Mouse (Mus musculus) intestine, embryonic 15.5 days (tissue): ENCODE measurements around the gene Zfp768. TPM values are rescaled to one million over a fixed set of nuclear protein-coding genes. Genes with fewer than 3 reads are reported as not detected.
A peak's percentile ranks its signal among the peaks of the same experiment; 100 is the strongest.
"Not testable (repeated sequence)": the region's sequence is repeated elsewhere in the genome, so short reads cannot be mapped to it uniquely, and the experiment has no call there.

Experiments used
- ATAC-seq: fragments of 200-750 bp; cut with Nextera tagmentation; 2 replicates; pipeline ENCODE4 v1.8.0; 2017; ENCODE audit warnings: moderate TSS enrichment, moderate library complexity
- H3K27ac ChIP-seq: fragments of 300-500 bp; sonication (generic); 2 replicates; pipeline ENCODE4 v1.5.1; 2015; ENCODE audit warnings: mild to moderate bottlenecking, inconsistent platforms
- H3K27me3 ChIP-seq: fragments of 300-500 bp; sonication (generic); replicated peaks from 2 replicates; pipeline ENCODE4 v1.6.1; 2015; ENCODE audit warnings: inconsistent platforms
- H3K36me3 ChIP-seq: fragments of 300-500 bp; sonication (generic); 2 replicates; pipeline ENCODE4 v1.6.1; 2015; ENCODE audit warnings: inconsistent platforms
- H3K4me1 ChIP-seq: fragments of 300-500 bp; sonication (generic); replicated peaks from 2 replicates; pipeline ENCODE4 v1.6.1; 2015; ENCODE audit warnings: inconsistent platforms
- H3K4me2 ChIP-seq: fragments of 300-500 bp; sonication (generic); replicated peaks from 2 replicates; pipeline ENCODE4 v1.6.1; 2015; ENCODE audit warnings: mild to moderate bottlenecking, inconsistent platforms
- H3K4me3 ChIP-seq: fragments of 300-500 bp; sonication (generic); replicated peaks from 2 replicates; pipeline ENCODE4 v1.5.1; 2015; ENCODE audit warnings: inconsistent platforms
- H3K9ac ChIP-seq: fragments of 300-500 bp; sonication (generic); 2 replicates; pipeline ENCODE4 v1.6.1; 2015; ENCODE audit warnings: inconsistent platforms
- H3K9me3 ChIP-seq: fragments of 300-500 bp; sonication (generic); 2 replicates; pipeline ENCODE4 v1.6.1; 2016; ENCODE audit warnings: inconsistent platforms
- WGBS: fragments of 180-500 bp; shearing (Covaris S2); methylation state at CpG from one replicate; pipeline ENCODE4 v1.1.7; 2015; 5-methylcytosine and 5-hydroxymethylcytosine counted together
- polyA plus RNA-seq: library from polyadenylated mRNA; unstranded; fragments of >200 nt; fragmentation: Nextera tagmentation; extraction: Ambion mirVana; gene quantifications from 2 replicates; pipeline ENCODE4 v1.2.1, GENCODE M21; 2015

The Zfp768 gene
- 18.9 and 19.9 TPM in 2 replicates for polyA plus RNA-seq

DNA sequence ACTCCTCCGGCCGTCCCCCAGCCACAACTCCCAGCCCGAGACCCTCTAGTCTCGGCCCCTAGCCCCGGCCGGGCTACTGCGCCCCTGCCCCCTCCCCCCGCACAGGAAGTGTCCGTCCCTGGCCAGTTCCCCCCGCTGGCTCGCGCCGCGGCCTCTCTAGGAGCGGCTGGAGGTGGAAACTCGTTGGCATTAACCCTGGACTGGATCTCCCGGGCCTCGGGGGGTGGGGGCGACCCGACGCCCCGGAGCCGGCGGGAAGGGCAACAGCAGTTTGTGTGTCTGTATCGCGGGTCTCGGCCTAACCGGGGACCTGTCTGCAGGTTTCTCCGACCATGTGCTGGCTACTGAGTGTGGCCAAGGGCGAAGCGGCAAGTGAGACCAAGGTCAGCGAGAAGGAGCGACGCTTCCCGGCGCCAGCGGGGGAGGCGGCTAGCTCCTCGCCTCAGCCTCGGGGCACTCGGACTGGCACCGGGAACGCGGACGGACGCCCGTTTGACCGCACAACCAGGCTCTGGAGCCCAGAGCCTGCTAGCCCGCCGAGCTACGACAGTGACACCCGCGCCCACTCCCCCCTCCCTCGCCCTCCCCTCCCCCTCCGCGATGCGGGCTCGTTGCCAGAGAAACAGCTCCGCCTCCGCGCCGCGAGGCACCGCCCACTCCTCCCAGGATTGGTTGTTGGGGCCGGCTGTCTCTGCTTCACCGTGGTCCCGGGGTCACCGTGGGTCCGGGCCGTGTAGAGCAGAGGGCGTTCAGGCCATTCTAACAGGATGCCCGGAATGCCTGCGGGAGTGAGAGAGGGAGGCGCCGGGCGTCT lies at the start of gene Zfp768:
Zfp768 (minus strand) TSS at position 78 of the 814 bp plus-strand sequence.
- H3K27ac ChIP-seq, result peak within 1 kb of the TSS; percentile 95
- peak within 1 kb of the TSS; percentile 99 for H3K9ac ChIP-seq
- peak within 1 kb of the TSS; percentile 82 for H3K4me3 ChIP-seq
- no peaks in the 10 kb centered on the region for H3K9me3 ChIP-seq
- H3K36me3 ChIP-seq, result peaks cover 18% of the 10 kb centered on the region
- no peaks in the 10 kb centered on the region for H3K27me3 ChIP-seq
- under 1% methylated on average over 76 of the region's 76 CpGs for WGBS
- peak within 1 kb of the TSS; percentile 72 for H3K4me2 ChIP-seq
- H3K4me1 ChIP-seq, result peaks cover 22% of the 10 kb centered on the region
- ATAC-seq, result peak; percentile 89

GRCm38 (mm10) chr7:127393944-127394333 lies 48.5 kb upstream of the Zfp768 start:
- H3K36me3 ChIP-seq, result peaks cover 14% of the 10 kb centered on the region
- 9% methylated on average over 7 of the region's 7 CpGs for WGBS
- peak overlapping the region; percentile 74 for H3K4me2 ChIP-seq
- peak overlapping the region; percentile 41 for H3K9ac ChIP-seq
- H3K4me1 ChIP-seq, result peaks cover 9% of the 10 kb centered on the region
- H3K4me3 ChIP-seq, result peak overlapping the region; percentile 72
- no peaks in the 10 kb centered on the region for H3K27me3 ChIP-seq
- ATAC-seq, result peak; percentile 44
- H3K27ac ChIP-seq, result peak overlapping the region; percentile 44; the same call in 1 of the 2 replicates
- H3K9me3 ChIP-seq, result no peaks in the 10 kb centered on the region

DNA sequence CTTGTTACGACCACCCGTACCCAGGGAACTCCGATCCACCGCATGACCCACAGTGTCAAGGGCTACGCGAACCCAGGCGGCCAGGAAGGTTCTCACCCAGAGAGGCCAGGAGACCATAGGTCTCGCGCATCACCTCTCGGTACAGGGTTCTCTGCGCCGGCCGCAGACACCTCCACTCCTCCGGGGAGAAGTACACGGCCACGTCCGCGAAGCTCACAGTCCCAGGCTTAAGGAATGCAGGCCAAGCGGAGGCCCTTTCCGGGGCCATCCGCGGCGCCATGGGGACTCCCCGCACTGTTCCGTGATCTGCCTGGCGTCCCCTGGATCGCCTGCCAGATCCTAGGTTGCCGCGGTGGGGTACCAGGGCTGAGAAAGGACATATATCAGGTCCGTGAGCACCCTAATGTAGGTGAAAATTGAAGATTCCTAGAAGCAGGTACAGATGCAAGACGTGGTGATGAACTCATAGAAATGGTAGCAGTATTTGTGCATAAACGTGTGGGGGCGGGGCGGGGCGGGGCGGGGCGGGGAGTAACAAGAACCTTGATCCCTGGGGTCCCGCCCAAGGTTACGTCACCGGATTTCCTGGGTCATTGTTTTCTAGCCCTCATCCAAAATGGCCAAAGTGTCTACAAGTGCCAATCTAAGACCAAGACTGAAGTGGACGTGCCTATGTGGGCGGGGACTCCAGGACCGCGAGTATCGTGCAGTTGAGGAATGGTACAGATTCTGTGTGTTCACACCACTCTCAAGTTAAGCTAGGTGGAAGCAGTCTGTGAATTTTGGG lies 48.0 kb upstream of the Zfp768 start, which contains the start of gene E430018J23Rik:
E430018J23Rik (minus strand) TSS at position 473 of the 787 bp plus-strand sequence.
- peak within 1 kb of the TSS; percentile 91 for H3K27ac ChIP-seq
- under 1% methylated on average over 45 of the region's 45 CpGs for WGBS
- peak within 1 kb of the TSS; percentile 74 for H3K4me2 ChIP-seq
- no peaks in the 10 kb centered on the region for H3K9me3 ChIP-seq
- peak; percentile 96 for ATAC-seq
- H3K27me3 ChIP-seq, result no peaks in the 10 kb centered on the region
- peaks cover 14% of the 10 kb centered on the region for H3K36me3 ChIP-seq
- peaks cover 9% of the 10 kb centered on the region for H3K4me1 ChIP-seq
- peak within 1 kb of the TSS; percentile 83 for H3K9ac ChIP-seq
- H3K4me3 ChIP-seq, result peak within 1 kb of the TSS; percentile 72

- H3K9ac ChIP-seq, result peak overlapping the region; percentile 83; the same call in 1 of the 2 replicates
These were observed 46.9 kb upstream of the Zfp768 start for GRCm38 (mm10) chr7:127392251-127392824.

DNA sequence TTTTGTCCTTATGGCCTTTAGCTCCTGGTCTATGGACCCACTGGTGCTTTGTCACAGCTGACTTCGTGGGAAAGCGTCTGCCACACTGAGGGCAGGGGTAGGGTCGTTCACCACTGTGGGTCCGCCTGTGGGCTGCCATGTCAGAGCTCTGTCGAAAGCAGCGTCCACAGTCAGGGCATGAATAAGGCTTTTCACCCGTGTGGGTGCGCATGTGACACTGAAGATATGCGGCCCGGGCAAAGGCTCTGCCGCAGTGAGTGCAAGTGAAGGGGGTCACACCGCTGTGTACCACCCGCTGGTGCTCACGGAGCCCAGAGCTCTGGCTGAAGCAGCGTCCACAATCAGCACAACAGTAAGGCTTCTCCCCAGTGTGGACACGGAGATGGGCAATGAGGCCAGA lies 46.1 kb upstream of the Zfp768 start:
- Histone ChIP-seq H3K4me2 (no peak overlapping the region), H3K36me3 (peaks cover 14% of the 10 kb centered on the region), H3K9me3 (no peaks in the 10 kb centered on the region), H3K4me1 (peaks cover 9% of the 10 kb centered on the region), H3K4me3 (no peak overlapping the region), H3K27me3 (no peaks in the 10 kb centered on the region), H3K9ac (no peak overlapping the region), H3K27ac (no peak overlapping the region)
- 97% methylated on average over 16 of the region's 16 CpGs for WGBS
- ATAC-seq, result no peak

More at GRCm38 (mm10) chr7:127392251-127392824, 46.9 kb upstream of the Zfp768 start:
- Histone ChIP-seq H3K4me1 (peaks cover 9% of the 10 kb centered on the region), H3K36me3 (peaks cover 14% of the 10 kb centered on the region), H3K4me3 (peak overlapping the region; percentile 72), H3K27ac (0 out of 2 replicates have a peak overlapping the region, but pooled peaks have one; percentile 32), H3K27me3 (no peaks in the 10 kb centered on the region), H3K9me3 (no peaks in the 10 kb centered on the region), H3K4me2 (peak overlapping the region; percentile 74)
- no peak for ATAC-seq
- 78% methylated on average over 8 of the region's 8 CpGs for WGBS

DNA sequence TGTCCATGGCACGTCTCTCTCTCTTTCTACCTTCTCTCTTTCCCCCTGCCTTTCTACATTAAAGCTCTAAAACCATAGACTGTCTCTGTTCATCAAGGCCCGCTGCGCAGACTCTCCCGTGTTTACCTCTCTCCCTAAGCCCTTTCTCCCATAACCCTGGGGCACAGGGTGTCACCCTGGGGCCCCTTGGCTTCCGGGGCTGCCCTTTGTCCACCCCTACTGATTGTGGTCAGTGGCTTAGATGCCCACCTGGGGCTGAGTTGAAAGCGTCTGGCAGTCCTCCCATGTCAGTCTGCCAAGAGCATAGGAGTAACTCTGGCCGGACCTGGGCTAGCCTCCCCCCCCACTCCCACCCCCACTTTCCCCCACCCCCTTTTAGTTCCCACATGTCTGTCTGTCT lies 44.9 kb upstream of the Zfp768 start:
- no peak for ATAC-seq
- Histone ChIP-seq H3K4me3 (no peak overlapping the region), H3K4me2 (no peak overlapping the region), H3K27me3 (no peaks in the 10 kb centered on the region), H3K36me3 (peaks cover 17% of the 10 kb centered on the region), H3K4me1 (peaks cover 9% of the 10 kb centered on the region), H3K9me3 (no peaks in the 10 kb centered on the region), H3K27ac (no peak overlapping the region), H3K9ac (no peak overlapping the region)
- 77% methylated on average over 7 of the region's 7 CpGs for WGBS

GRCm38 (mm10) chr7:127388201-127388600 lies 42.8 kb upstream of the Zfp768 start:
- H3K27me3 ChIP-seq, H3K27ac ChIP-seq, ATAC-seq, H3K4me3 ChIP-seq, H3K9me3 ChIP-seq, H3K9ac ChIP-seq, H3K4me2 ChIP-seq, H3K4me1 ChIP-seq: not testable (repeated sequence)
- peaks cover 25% of the 10 kb centered on the region for H3K36me3 ChIP-seq

DNA sequence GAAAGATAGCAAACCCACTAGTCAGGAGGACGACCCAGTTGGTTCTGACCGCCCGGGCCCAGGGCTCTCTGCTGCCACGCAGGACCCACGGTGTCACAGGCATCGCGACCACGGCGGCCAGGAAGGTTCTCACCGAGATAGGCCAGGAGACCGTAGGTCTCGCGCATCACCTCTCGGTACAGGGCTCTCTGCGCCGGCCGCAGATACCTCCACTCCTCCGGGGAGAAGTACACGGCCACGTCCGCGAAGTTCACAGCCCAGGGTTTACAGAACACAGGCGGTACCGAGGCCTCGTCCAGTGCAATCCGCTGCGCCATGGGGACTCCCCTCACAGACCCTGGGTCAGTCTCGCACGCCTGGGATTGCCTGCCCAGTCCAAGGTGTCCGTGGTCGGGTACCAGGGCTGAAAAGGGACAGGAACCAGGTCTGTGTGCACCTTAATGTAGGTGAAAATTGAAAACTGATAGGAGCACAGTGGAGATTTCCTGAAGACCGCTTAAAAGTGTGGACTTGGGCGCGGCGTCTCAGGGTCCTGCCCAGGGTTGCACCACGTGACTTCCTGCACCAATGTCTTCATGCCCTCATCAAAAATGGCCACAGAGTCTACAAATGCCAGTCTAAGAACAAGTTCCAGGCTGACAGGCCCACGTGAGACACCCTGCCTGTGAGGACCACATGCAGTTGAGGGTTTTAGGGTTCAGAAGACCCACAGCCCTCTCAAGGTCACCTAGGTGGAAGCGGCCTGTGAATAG lies 41.4 kb upstream of the Zfp768 start, which contains the start of gene 9130019O22Rik:
9130019O22Rik (minus strand) TSS at position 526 of the 752 bp plus-strand sequence.
- Histone ChIP-seq H3K4me1 (no peaks in the 10 kb centered on the region), H3K27ac (0 out of 2 replicates have a peak within 1 kb of the TSS, but pooled peaks have one; percentile 51), H3K27me3 (no peaks in the 10 kb centered on the region), H3K4me2 (peak within 1 kb of the TSS; percentile 69), H3K36me3 (peaks cover 21% of the 10 kb centered on the region), H3K4me3 (peak within 1 kb of the TSS; percentile 55), H3K9me3 (no peaks in the 10 kb centered on the region), H3K9ac (peak within 1 kb of the TSS; percentile 66)
- WGBS, result 9% methylated on average over 38 of the region's 38 CpGs
- ATAC-seq, result peak; percentile 92

- H3K27ac ChIP-seq, H3K9ac ChIP-seq, ATAC-seq, H3K4me1 ChIP-seq, H3K4me2 ChIP-seq, H3K27me3 ChIP-seq, H3K4me3 ChIP-seq, H3K9me3 ChIP-seq: not testable (repeated sequence)
- 91% methylated on average over 4 of the region's 4 CpGs for WGBS
- peaks cover 11% of the 10 kb centered on the region for H3K36me3 ChIP-seq
These were observed 40.2 kb upstream of the Zfp768 start for GRCm38 (mm10) chr7:127385560-127385959.

DNA sequence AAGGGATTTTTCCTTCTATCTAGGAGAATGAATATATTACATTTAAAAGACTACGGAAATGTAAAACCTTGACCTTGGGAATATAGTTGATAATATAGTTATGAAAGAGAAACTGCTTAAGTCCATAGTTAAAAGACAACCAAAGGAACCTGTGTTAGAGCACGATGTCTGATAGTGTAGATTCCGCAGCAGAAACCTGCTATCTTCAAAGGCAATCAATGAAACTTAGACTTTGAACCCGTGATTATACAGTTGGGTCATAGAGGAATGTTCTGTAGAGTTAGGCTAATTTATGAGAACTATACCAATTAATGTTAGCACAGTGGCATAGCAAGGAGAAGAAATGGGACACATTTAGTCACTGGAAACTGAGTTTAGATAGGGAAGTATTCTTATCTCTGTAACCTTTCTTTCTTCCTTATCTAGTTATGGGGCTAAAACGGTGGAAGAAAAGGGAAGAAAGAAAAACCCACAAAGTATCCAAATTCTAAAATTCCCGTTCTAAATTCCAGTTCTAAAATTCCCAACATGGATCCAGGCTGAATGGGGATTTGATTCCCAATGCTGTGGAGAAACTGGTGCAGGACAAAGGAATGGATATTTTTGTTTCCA lies 33.0 kb upstream of the Zfp768 start:
- Histone ChIP-seq H3K4me2 (no peak overlapping the region), H3K4me1 (no peaks in the 10 kb centered on the region), H3K36me3 (peaks cover 8% of the 10 kb centered on the region), H3K9me3 (no peaks in the 10 kb centered on the region), H3K4me3 (no peak overlapping the region), H3K27ac (peak overlapping the region; percentile 34; the same call in 1 of the 2 replicates), H3K9ac (no peak overlapping the region), H3K27me3 (no peaks in the 10 kb centered on the region)
- ATAC-seq, result peak; percentile 57
- 54% methylated on average over 6 of the region's 6 CpGs for WGBS
